Mouse (Mus musculus) lung, postnatal 0 days (tissue): ENCODE data around the gene Trmt2a. TPM values are rescaled to one million over a fixed set of nuclear protein-coding genes. Genes with fewer than 3 reads are reported as not detected.

Experiments
- microRNA counts: library from miRNA; unstranded; fragments of <30 nt; microRNA quantifications from one replicate; lab custom pipeline; 2015
- microRNA-seq: library from miRNA; unstranded; fragments of <30 nt; microRNA quantifications from one replicate; pipeline ENCODE4, GENCODE M21; 2016
- polyA plus RNA-seq: library from polyadenylated mRNA; unstranded; fragments of >200 nt; fragmentation: Nextera tagmentation; extraction: Ambion mirVana; gene quantifications from 2 replicates; pipeline ENCODE4 v1.2.1, GENCODE M21; 2015

Gene Trmt2a
- polyA plus RNA-seq, 1 experiment from 2014 or later = 39.7 TPM

MicroRNAs within 50 kb of the gene (microRNA counts, 519-probe panel; counts per million panel counts)
- microRNA mmu-miR-1306 (lab: Ali Mortazavi, UCI) = not detected

Small RNA genes within 50 kb of the gene (microRNA-seq; reads per million reads assigned to microRNA genes)
- gene Gm24572 (not detected), gene Mir1306 (127 reads per million, percentile 52 among the genes with 10 or more reads in this experiment)

Other genes with a start within 250 kb of the Trmt2a start
- gene Dgcr6, start 195.8 kb upstream of the Trmt2a start, polyA plus RNA-seq = 78.6 and 87.2 TPM in 2 replicates
- 10.6 and 11.0 TPM in 2 replicates for gene Prodh, start 158.5 kb upstream of the Trmt2a start, polyA plus RNA-seq
- gene Rtn4r, start 121.0 kb upstream of the Trmt2a start, polyA plus RNA-seq = 0.17 and 0.23 TPM in 2 replicates
- gene Ccdc188, start 30.8 kb upstream of the Trmt2a start, polyA plus RNA-seq = not detected in 2 replicates
- gene Zdhhc8, start 13.5 kb upstream of the Trmt2a start, polyA plus RNA-seq = 12.9 and 13.9 TPM in 2 replicates
- gene Ranbp1, start 53 bp downstream of the Trmt2a start, polyA plus RNA-seq = 155 and 163 TPM in 2 replicates
- 2.2 and 2.5 TPM in 2 replicates for gene Gm49776, start 9.6 kb downstream of the Trmt2a start, polyA plus RNA-seq
- gene Dgcr8, start 40.6 kb downstream of the Trmt2a start, polyA plus RNA-seq = 13.3 and 14.4 TPM in 2 replicates
- 23.7 and 25.2 TPM in 2 replicates for gene Tango2, start 99.4 kb downstream of the Trmt2a start, polyA plus RNA-seq
- 14.6 and 18.5 TPM in 2 replicates for gene Arvcf, start 99.5 kb downstream of the Trmt2a start, polyA plus RNA-seq
- 20.0 and 20.9 TPM in 2 replicates for gene Txnrd2, start 177.7 kb downstream of the Trmt2a start, polyA plus RNA-seq
- gene Comt, start 178.2 kb downstream of the Trmt2a start, polyA plus RNA-seq = 109 and 111 TPM in 2 replicates